Mouse (Mus musculus): ENCODE data around the gene A530016L24Rik.

DNA sequence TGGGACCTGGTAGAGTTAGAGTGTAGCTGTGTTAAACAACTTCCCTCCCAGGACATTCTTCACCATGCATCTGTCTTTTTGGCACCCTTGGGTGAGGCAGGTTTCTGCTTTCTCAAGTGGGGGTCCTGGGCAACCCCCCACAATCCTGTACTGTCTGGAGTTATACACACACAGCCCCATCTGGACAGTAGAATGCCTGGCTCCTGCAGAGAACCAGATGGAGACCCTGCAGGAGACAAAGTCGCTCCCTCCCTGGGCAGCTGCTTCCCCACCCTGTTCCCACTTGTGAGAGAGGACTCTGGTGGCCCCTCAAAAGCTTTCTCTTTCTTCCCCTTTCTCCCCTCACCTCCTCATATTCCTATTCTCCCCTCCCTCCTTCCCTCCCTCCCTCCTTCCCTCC is 49.3 kb upstream of the A530016L24Rik start:
- no peak for TF ChIP-seq ZC3H11A (IDR thresholded peaks at IDR 0.05; ENCODE audit: borderline replicate concordance, low read depth, low read length)
- no peak for TF ChIP-seq HCFC1 (IDR thresholded peaks at IDR 0.05; ENCODE audit: borderline replicate concordance, insufficient read depth, low read length)
- TF ChIP-seq CHD2 (IDR thresholded peaks at IDR 0.05; ENCODE audit: low read depth, low read length): no peak
- TF ChIP-seq MAFK (IDR thresholded peaks at IDR 0.05; ENCODE audit: insufficient read depth, low read depth, low read length): no peak
